Mouse (Mus musculus): ENCODE measurements around the gene Ccdc91. TPM values are rescaled to one million over a fixed set of nuclear protein-coding genes. Genes with fewer than 3 reads are reported as not detected.

Gene Ccdc91
- polyA plus RNA-seq, 1 experiment from 2014 or later, result 46.7 TPM

DNA sequence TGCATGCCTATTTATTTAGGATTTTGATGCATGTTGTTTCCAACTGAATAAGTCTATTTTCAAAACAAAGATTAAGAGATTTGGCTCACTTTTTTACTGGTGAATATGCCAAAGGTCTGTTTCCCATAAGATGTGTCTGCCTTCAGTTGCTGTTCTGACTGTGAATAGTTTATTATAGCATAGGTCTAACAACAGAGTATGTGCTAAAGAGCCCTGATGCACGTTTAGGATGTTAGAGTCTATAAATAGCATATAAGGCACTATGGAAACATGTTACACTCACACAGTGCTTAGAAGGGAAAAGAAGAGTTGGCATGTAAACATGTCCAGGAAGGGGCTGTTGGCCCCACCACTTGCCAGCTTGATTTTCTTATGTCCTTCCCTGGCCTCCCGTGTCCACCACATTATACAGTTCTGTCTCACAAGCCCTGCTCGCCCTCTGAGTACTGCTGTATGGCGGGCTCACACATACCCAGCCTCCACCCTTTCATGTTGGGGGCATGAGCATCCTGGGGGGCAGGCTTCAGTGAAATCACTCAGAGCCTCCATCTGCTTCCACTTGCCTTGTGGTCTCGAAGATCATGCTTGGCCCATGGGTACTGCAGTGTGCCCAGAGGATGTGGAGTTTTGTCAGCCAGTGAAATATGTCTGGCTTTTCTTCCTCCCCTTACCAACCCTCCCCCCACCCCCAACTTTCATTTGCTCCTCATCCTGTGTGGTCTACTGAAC lies 99.0 kb downstream of the Ccdc91 start:
- ATAC-seq (ENCODE audit: low FRiP score, low read depth), result no peak; the same call in 1 of the 2 replicates
- Histone ChIP-seq H3K4me3 (no peak overlapping the region), H3K9me3 (no peaks in the 10 kb centered on the region), H3K27me3 (no peaks in the 10 kb centered on the region), H3K9ac (no peak overlapping the region), H3K4me1 (replicated peaks) (peaks cover 10% of the 10 kb centered on the region), H3K4me2 (no peak overlapping the region), H3K27ac (replicated peaks) (no peak overlapping the region), H3K36me3 (no peaks in the 10 kb centered on the region)
- WGBS, result 51% methylated on average over 5 of the region's 5 CpGs

GRCm38 (mm10) chr6:147575183-147575784 lies 99.7 kb downstream of the Ccdc91 start:
- ATAC-seq (ENCODE audit: low FRiP score, low read depth), result no peak
- Histone ChIP-seq H3K9ac (no peak overlapping the region), H3K9me3 (no peaks in the 10 kb centered on the region), H3K36me3 (no peaks in the 10 kb centered on the region), H3K4me1 (replicated peaks) (peaks cover 10% of the 10 kb centered on the region), H3K27ac (replicated peaks) (no peak overlapping the region), H3K4me3 (no peak overlapping the region), H3K4me2 (no peak overlapping the region), H3K27me3 (no peaks in the 10 kb centered on the region)
- 47% methylated on average over 11 of the region's 11 CpGs for WGBS

- Histone ChIP-seq H3K27ac (replicated peaks) (no peak overlapping the region), H3K9ac (no peak overlapping the region), H3K9me3 (no peaks in the 10 kb centered on the region), H3K4me2 (no peak overlapping the region), H3K27me3 (no peaks in the 10 kb centered on the region), H3K36me3 (0 out of 2 replicates have a peak, but pooled peaks cover 3% of the 10 kb centered on the region), H3K4me3 (no peak overlapping the region), H3K4me1 (replicated peaks) (no peaks in the 10 kb centered on the region)
- WGBS, result 62% methylated on average over 3 of the region's 3 CpGs
- no peak for ATAC-seq (ENCODE audit: low FRiP score, low read depth)
Observed at GRCm38 (mm10) chr6:147587675-147588074, 112.0 kb downstream of the Ccdc91 start.

GRCm38 (mm10) chr6:147606666-147607065 lies 131.0 kb downstream of the Ccdc91 start:
- Histone ChIP-seq H3K9ac (no peak overlapping the region), H3K27me3 (no peaks in the 10 kb centered on the region), H3K9me3 (no peaks in the 10 kb centered on the region), H3K27ac (replicated peaks) (no peak overlapping the region), H3K4me3 (no peak overlapping the region), H3K36me3 (no peaks in the 10 kb centered on the region), H3K4me2 (no peak overlapping the region), H3K4me1 (replicated peaks) (no peaks in the 10 kb centered on the region)
- no peak for ATAC-seq (ENCODE audit: low FRiP score, low read depth)
- WGBS, result 85% methylated on average over 10 of the region's 10 CpGs

- no peak overlapping the region for H3K27ac ChIP-seq (replicated peaks)
- WGBS, result 63% methylated on average over 6 of the region's 6 CpGs
- no peak for ATAC-seq (ENCODE audit: low FRiP score, low read depth)
Observed at GRCm38 (mm10) chr6:147607613-147608012, 132.0 kb downstream of the Ccdc91 start.

DNA sequence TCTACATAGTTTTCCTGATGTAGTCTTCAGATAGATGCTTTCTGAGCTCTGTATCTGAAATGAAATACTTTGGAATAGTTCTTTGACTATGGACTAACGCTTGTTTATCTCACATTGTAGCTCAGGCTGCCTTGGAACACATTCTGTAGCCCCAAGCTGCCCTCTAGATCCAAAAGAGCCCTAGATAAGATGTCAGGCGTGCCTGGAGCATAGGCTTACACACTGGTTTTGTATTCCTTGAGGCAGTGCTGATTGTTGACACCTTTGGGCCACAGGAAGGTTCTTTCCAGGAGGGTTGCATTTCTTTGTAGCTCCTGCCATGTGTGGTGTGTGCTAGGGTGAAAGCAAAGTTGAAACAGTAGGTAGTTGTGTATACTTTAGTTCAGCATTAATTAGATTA lies 139.7 kb downstream of the Ccdc91 start:
- Histone ChIP-seq H3K4me1 (replicated peaks) (no peaks in the 10 kb centered on the region), H3K9ac (no peak overlapping the region), H3K36me3 (no peaks in the 10 kb centered on the region), H3K4me2 (no peak overlapping the region), H3K4me3 (no peak overlapping the region), H3K9me3 (no peaks in the 10 kb centered on the region), H3K27ac (replicated peaks) (no peak overlapping the region), H3K27me3 (no peaks in the 10 kb centered on the region)
- no peak for ATAC-seq (ENCODE audit: low FRiP score, low read depth)
- WGBS, result 90% methylated on average over 2 of the region's 2 CpGs

More at GRCm38 (mm10) chr6:147607613-147608012, 132.0 kb downstream of the Ccdc91 start:
- Histone ChIP-seq H3K4me2 (no peak overlapping the region), H3K9me3 (no peaks in the 10 kb centered on the region), H3K27me3 (no peaks in the 10 kb centered on the region), H3K4me1 (replicated peaks) (no peaks in the 10 kb centered on the region), H3K4me3 (no peak overlapping the region), H3K36me3 (no peaks in the 10 kb centered on the region), H3K9ac (no peak overlapping the region)

- no peak overlapping the region for H3K4me2 ChIP-seq
- WGBS, result 76% methylated on average over 3 of the region's 3 CpGs
- no peaks in the 10 kb centered on the region for H3K27me3 ChIP-seq
- H3K4me1 ChIP-seq (replicated peaks), result no peaks in the 10 kb centered on the region
- H3K27ac ChIP-seq (replicated peaks), result no peak overlapping the region
- H3K36me3 ChIP-seq, result no peaks in the 10 kb centered on the region
- no peak overlapping the region for H3K4me3 ChIP-seq
- no peak for ATAC-seq (ENCODE audit: low FRiP score, low read depth)
- H3K9me3 ChIP-seq, result no peaks in the 10 kb centered on the region
- no peak overlapping the region for H3K9ac ChIP-seq
Observed at GRCm38 (mm10) chr6:147623142-147623541, 147.5 kb downstream of the Ccdc91 start.

GRCm38 (mm10) chr6:147636464-147636863 lies 160.8 kb downstream of the Ccdc91 start:
- no peak overlapping the region for H3K27ac ChIP-seq (replicated peaks)

GRCm38 (mm10) chr6:147643875-147644274 lies 168.2 kb downstream of the Ccdc91 start:
- Histone ChIP-seq H3K27me3 (no peaks in the 10 kb centered on the region), H3K9me3 (no peaks in the 10 kb centered on the region), H3K4me3 (no peak overlapping the region), H3K27ac (replicated peaks) (no peak overlapping the region), H3K36me3 (no peaks in the 10 kb centered on the region), H3K4me2 (no peak overlapping the region), H3K9ac (no peak overlapping the region), H3K4me1 (replicated peaks) (no peaks in the 10 kb centered on the region)
- 87% methylated on average over 7 of the region's 7 CpGs for WGBS
- no peak for ATAC-seq (ENCODE audit: low FRiP score, low read depth)

More at GRCm38 (mm10) chr6:147636464-147636863, 160.8 kb downstream of the Ccdc91 start:
- ATAC-seq (ENCODE audit: low FRiP score, low read depth), result no peak
- Histone ChIP-seq H3K9ac (no peak overlapping the region), H3K36me3 (0 out of 2 replicates have a peak, but pooled peaks cover 7% of the 10 kb centered on the region), H3K9me3 (no peaks in the 10 kb centered on the region), H3K4me2 (no peak overlapping the region), H3K27me3 (no peaks in the 10 kb centered on the region), H3K4me1 (replicated peaks) (no peaks in the 10 kb centered on the region), H3K4me3 (no peak overlapping the region)
- 89% methylated on average over 5 of the region's 5 CpGs for WGBS

DNA sequence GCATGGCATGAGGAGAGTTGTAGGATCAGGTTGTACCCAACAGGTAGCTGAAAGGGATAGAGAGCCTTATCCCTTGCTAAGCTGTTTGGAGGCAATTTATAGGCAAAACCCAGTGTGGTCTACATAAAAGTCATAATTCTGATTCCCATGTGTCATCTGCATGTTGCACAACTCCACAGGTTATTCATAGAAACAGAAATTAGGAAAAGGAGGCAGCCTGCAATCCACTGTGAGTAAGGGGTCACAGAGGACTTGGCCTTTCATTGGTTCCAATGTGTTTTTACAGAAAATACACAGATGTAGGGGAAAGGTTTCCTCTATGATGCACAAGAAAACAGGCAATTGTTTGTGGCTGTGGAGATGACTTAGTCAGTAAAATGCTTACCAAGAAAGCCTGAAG lies 168.8 kb downstream of the Ccdc91 start:
- H3K4me2 ChIP-seq, result no peak overlapping the region
- no peak overlapping the region for H3K9ac ChIP-seq
- H3K9me3 ChIP-seq, result no peaks in the 10 kb centered on the region
- H3K4me1 ChIP-seq (replicated peaks), result no peaks in the 10 kb centered on the region
- no peaks in the 10 kb centered on the region for H3K27me3 ChIP-seq
- no peak overlapping the region for H3K27ac ChIP-seq (replicated peaks)
- no peaks in the 10 kb centered on the region for H3K36me3 ChIP-seq
- ATAC-seq (ENCODE audit: low FRiP score, low read depth), result no peak
- no peak overlapping the region for H3K4me3 ChIP-seq

DNA sequence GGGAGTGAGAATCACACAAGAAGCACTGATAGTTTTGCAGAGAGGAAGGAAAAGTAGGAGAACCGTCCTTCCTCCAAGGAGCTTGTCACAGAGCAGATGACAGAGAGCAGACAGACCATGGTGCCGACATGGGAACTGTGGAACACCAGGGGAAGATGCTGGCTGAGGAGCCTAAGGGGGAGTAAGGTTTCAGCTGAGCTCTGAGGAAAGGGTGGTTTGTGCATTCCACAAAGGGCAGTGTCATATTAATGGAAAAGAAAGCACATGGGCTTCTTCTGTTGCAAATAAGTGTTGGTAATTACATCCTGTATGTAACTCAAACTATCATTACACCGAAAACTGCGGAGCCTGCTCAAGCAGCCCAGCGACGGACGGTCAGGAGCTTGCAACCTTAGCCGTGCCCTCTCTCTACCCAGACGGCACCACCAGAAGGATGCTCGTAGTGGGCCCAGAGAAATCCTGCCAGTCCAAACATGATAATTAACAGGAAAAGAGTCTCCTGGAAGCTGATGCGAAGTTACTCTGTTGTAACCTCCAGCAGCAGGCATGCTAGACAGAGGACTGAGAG lies 170.9 kb downstream of the Ccdc91 start:
- Histone ChIP-seq H3K27ac (replicated peaks) (no peak overlapping the region), H3K4me1 (replicated peaks) (no peaks in the 10 kb centered on the region), H3K4me3 (no peak overlapping the region), H3K27me3 (no peaks in the 10 kb centered on the region), H3K9me3 (no peaks in the 10 kb centered on the region), H3K9ac (no peak overlapping the region), H3K36me3 (no peaks in the 10 kb centered on the region), H3K4me2 (no peak overlapping the region)
- ATAC-seq (ENCODE audit: low FRiP score, low read depth), result no peak
- WGBS, result 89% methylated on average over 11 of the region's 11 CpGs

- Histone ChIP-seq H3K9me3 (no peaks in the 10 kb centered on the region), H3K9ac (no peak overlapping the region), H3K4me2 (no peak overlapping the region), H3K36me3 (no peaks in the 10 kb centered on the region), H3K4me1 (replicated peaks) (no peaks in the 10 kb centered on the region), H3K27ac (replicated peaks) (no peak overlapping the region), H3K27me3 (no peaks in the 10 kb centered on the region), H3K4me3 (no peak overlapping the region)
- ATAC-seq (ENCODE audit: low FRiP score, low read depth), result no peak
Observed at GRCm38 (mm10) chr6:147658025-147658424, 182.4 kb downstream of the Ccdc91 start.

Data from hindbrain, embryonic 15.5 days (tissue).